Mouse (Mus musculus) thymus, adult 2 months (tissue): ENCODE data around the gene Sik3.

ENCODE experiments used
- CTCF ChIP-seq: fragments of 200-500 bp; IDR thresholded peaks from 2 replicates; pipeline ENCODE4 v1.5.1; 2012; ENCODE audit warnings: mild to moderate bottlenecking, control low read depth, low read length, moderate library complexity, borderline replicate concordance; ENCODE audit not compliant: control insufficient read depth, poor library complexity, insufficient read depth; ENCODE audit errors: extremely low read depth
- POLR2A ChIP-seq: fragments of 200-500 bp; IDR thresholded peaks from 2 replicates; pipeline ENCODE4 v1.6.1; 2012; ENCODE audit warnings: mild to moderate bottlenecking, low read length, control low read depth, moderate library complexity; ENCODE audit not compliant: control insufficient read depth, poor library complexity, insufficient read depth; ENCODE audit errors: extremely low read depth

- TF ChIP-seq CTCF (no peak), POLR2A (no peak)
Measured at GRCm38 (mm10) chr9:46061696-46062425, 49.2 kb downstream of the Sik3 start.
